Mouse (Mus musculus) forebrain, embryonic 10.5 days (tissue): Measurements from ENCODE around the gene 4930404N11Rik. TPM values are rescaled to one million over a fixed set of nuclear protein-coding genes. Genes with fewer than 3 reads are reported as not detected.
A peak's percentile ranks its signal among the peaks of the same experiment; 100 is the strongest.

Source experiments
- DNase-seq: peaks from one replicate; pipeline ENCODE4 v3.0.0-alpha.2; 2017; ENCODE audit warnings: low spot score; ENCODE audit errors: extremely low spot score
- H3K27ac ChIP-seq: fragments of 300-500 bp; sonication (generic); 2 replicates; pipeline ENCODE4 v1.5.1; 2016; ENCODE audit warnings: mild to moderate bottlenecking
- H3K27me3 ChIP-seq: fragments of 300-500 bp; sonication (generic); 2 replicates; pipeline ENCODE4 v1.6.1; 2016; ENCODE audit warnings: mild to moderate bottlenecking; ENCODE audit not compliant: poor library complexity, severe bottlenecking
- H3K36me3 ChIP-seq: fragments of 300-500 bp; sonication (generic); replicated peaks from 2 replicates; pipeline ENCODE4 v1.6.1; 2016; ENCODE audit warnings: mild to moderate bottlenecking, moderate library complexity
- H3K4me1 ChIP-seq: fragments of 300-500 bp; sonication (generic); 2 replicates; pipeline ENCODE4 v1.6.1; 2016
- H3K4me3 ChIP-seq: fragments of 300-500 bp; sonication (generic); 2 replicates; pipeline ENCODE4 v1.5.1; 2016; ENCODE audit warnings: mild to moderate bottlenecking, moderate library complexity
- H3K9me3 ChIP-seq: fragments of 300-500 bp; sonication (generic); 2 replicates; pipeline ENCODE4 v1.6.1; 2016; ENCODE audit warnings: mild to moderate bottlenecking, moderate library complexity
- WGBS: fragments of 180-500 bp; shearing (Covaris S2); methylation state at CpG from one replicate; pipeline ENCODE4 v1.1.7; 2016; 5-methylcytosine and 5-hydroxymethylcytosine counted together
- polyA plus RNA-seq: library from polyadenylated mRNA; unstranded; fragments of >200 nt; fragmentation: Nextera tagmentation; extraction: Ambion mirVana; gene quantifications from 2 replicates; pipeline ENCODE4 v1.2.1, GENCODE M21; 2016

4930404N11Rik gene
- polyA plus RNA-seq, 1 experiment from 2014 or later: 0.35 TPM

GRCm38 (mm10) chr10:81399296-81399695, 33.7 kb upstream of the 4930404N11Rik start:
- Histone ChIP-seq H3K27me3 (peaks cover 70% of the 10 kb centered on the region), H3K4me1 (peaks cover 69% of the 10 kb centered on the region), H3K27ac (0 out of 2 replicates have a peak overlapping the region, but pooled peaks have one; percentile 86), H3K9me3 (no peaks in the 10 kb centered on the region), H3K4me3 (no peak overlapping the region), H3K36me3 (peaks cover 10% of the 10 kb centered on the region)
- DNase-seq: no peak
- 74% methylated on average over 5 of the region's 5 CpGs for WGBS

- 63% methylated on average over 5 of the region's 5 CpGs for WGBS
- no peak overlapping the region for H3K4me3 ChIP-seq
- peaks cover 63% of the 10 kb centered on the region for H3K4me1 ChIP-seq
- H3K27ac ChIP-seq: peak overlapping the region; percentile 44; the same call in 1 of the 2 replicates
- H3K27me3 ChIP-seq: peaks cover 56% of the 10 kb centered on the region
- no peak for DNase-seq
- no peaks in the 10 kb centered on the region for H3K9me3 ChIP-seq
- peaks cover 10% of the 10 kb centered on the region for H3K36me3 ChIP-seq
Observed at GRCm38 (mm10) chr10:81396749-81397148, 31.1 kb upstream of the 4930404N11Rik start.

DNA sequence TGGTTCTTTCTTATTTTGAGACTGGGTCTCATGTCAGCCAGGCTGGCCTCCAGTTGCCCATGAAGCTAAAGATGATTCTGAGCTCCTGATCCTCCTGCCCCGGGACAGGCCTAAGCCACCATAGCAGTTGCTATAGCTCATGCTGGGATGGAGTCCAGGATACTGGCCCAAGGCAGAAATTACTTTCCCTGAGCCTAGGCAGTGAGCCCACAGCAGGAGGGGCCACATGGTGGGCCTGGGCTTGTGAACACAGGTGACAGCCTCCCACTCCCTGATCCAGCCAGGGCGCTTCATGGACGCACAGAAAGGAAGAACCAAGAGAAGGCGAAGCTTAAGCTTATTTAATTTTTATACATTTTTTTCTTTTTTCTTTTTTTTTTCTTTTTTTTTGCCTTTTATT, 30.2 kb upstream of the 4930404N11Rik start:
- Histone ChIP-seq H3K36me3 (peaks cover 13% of the 10 kb centered on the region), H3K4me1 (peaks cover 54% of the 10 kb centered on the region), H3K4me3 (no peak overlapping the region), H3K27ac (no peak overlapping the region), H3K27me3 (peaks cover 48% of the 10 kb centered on the region), H3K9me3 (no peaks in the 10 kb centered on the region)
- 85% methylated on average over 4 of the region's 4 CpGs for WGBS
- DNase-seq: no peak

- Histone ChIP-seq H3K4me1 (peaks cover 47% of the 10 kb centered on the region), H3K27me3 (peaks cover 40% of the 10 kb centered on the region), H3K27ac (peak overlapping the region; percentile 53; the same call in 1 of the 2 replicates), H3K36me3 (peaks cover 14% of the 10 kb centered on the region), H3K9me3 (no peaks in the 10 kb centered on the region), H3K4me3 (no peak overlapping the region)
- DNase-seq: peak; percentile 81
- WGBS: 14% methylated on average over 5 of the region's 5 CpGs
Observed at GRCm38 (mm10) chr10:81395127-81395526, 29.5 kb upstream of the 4930404N11Rik start.

GRCm38 (mm10) chr10:81393456-81394063, 27.9 kb upstream of the 4930404N11Rik start:
- Histone ChIP-seq H3K36me3 (peaks cover 17% of the 10 kb centered on the region), H3K27me3 (peaks cover 29% of the 10 kb centered on the region), H3K4me1 (peaks cover 48% of the 10 kb centered on the region), H3K9me3 (no peaks in the 10 kb centered on the region), H3K27ac (peak overlapping the region; percentile 72), H3K4me3 (peak overlapping the region; percentile 37)
- DNase-seq: no peak
- WGBS: 6% methylated on average over 19 of the region's 19 CpGs

DNA sequence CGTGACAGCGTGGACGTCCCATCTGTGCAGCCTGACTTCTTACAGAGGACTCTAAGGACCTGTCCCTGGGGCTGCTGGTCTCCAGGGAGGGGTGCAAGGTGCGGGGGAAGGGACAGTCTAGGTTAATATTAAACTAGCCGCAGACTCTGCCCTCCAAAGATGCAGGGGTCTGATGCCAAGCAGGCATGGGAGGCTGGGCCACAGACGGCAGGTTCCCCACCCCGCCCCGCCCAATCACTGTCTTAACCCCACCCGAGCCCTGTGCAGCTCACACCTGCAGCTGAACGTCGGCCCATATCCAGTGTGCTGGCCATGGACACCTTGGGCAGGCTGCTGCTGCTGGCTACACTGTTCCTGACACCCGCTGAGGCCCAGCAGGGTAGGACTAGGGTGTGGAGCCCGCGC, 27.2 kb upstream of the 4930404N11Rik start, which contains the start of gene Smim24:
TSS of gene Smim24 (plus strand) at position 271 of the 405 bp plus-strand sequence.
- peaks cover 25% of the 10 kb centered on the region for H3K36me3 ChIP-seq
- H3K9me3 ChIP-seq: no peaks in the 10 kb centered on the region
- no peak for DNase-seq
- 71% methylated on average over 14 of the region's 14 CpGs for WGBS
- peak within 1 kb of the TSS; percentile 37 for H3K4me3 ChIP-seq
- H3K27me3 ChIP-seq: peaks cover 26% of the 10 kb centered on the region
- H3K4me1 ChIP-seq: peaks cover 48% of the 10 kb centered on the region
- peak within 1 kb of the TSS; percentile 72 for H3K27ac ChIP-seq

GRCm38 (mm10) chr10:81392270-81392669, 26.7 kb upstream of the 4930404N11Rik start:
- H3K27me3 ChIP-seq: peaks cover 21% of the 10 kb centered on the region
- H3K9me3 ChIP-seq: no peaks in the 10 kb centered on the region
- WGBS: 92% methylated on average over 6 of the region's 6 CpGs
- H3K4me3 ChIP-seq: 0 out of 2 replicates have a peak overlapping the region, but pooled peaks have one; percentile 37
- no peak overlapping the region for H3K27ac ChIP-seq
- H3K36me3 ChIP-seq: peaks cover 30% of the 10 kb centered on the region
- no peak for DNase-seq
- peaks cover 46% of the 10 kb centered on the region for H3K4me1 ChIP-seq

DNA sequence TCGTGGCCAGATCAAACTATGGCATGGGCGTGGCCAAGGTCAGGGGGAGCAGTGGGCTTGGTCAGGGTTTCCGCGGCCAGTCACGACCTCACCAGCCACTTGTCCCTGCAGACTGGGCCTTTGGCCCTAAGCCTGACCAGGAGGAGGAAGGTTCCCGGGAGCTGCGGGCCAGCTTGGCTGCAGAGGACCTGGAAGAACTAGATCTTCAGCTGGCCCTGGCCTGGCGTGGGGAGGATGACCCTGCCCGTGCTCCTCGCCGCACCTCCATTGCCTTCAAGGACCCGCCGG, 25.0 kb upstream of the 4930404N11Rik start:
- 91% methylated on average over 13 of the region's 13 CpGs for WGBS
- Histone ChIP-seq H3K4me1 (peaks cover 41% of the 10 kb centered on the region), H3K4me3 (no peak overlapping the region), H3K36me3 (peaks cover 47% of the 10 kb centered on the region), H3K9me3 (no peaks in the 10 kb centered on the region), H3K27me3 (0 out of 2 replicates have a peak, but pooled peaks cover 13% of the 10 kb centered on the region), H3K27ac (no peak overlapping the region)
- no peak for DNase-seq

DNA sequence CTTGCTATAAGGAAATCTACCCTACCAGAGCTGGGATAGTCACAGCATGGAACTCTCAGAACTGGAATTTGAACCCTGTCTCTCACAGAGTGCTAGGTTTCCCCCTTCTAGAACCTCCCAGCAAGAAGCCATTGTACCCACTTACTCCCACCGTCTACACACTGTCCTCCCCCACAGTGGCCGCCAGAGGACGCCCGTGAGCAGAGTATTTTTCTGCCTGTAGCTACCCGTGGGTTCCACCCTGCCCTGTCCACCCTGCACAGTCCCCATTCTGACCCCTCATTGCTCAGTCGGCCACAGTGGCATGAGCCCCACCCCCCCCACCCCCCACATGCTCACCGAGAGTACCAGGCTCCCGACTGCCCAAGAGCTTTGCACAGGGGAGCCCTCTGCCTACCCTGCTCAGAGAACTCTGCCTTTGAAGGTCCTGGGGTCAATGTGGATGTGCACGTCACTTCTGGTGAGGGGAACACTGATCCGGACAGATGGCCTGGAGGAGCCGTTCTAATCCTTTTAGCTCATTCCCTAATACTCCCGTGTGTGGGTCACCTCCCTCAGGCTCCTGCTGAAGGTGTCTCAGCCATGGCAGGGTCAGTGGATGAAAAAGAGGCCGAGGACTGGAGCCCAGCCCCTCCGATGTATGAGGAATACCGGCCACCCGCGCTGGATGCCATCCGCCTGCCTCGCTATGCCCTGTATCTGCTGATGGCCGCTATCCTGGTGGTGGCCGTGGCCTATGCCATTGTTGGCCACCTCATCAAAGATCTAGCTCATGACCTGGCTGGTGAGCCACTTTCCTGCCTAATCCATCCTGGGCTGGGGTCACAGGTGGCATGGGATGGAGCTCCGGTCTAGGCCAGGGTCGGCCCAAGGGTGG, 24.4 kb upstream of the 4930404N11Rik start:
- Histone ChIP-seq H3K4me3 (no peak overlapping the region), H3K36me3 (peaks cover 48% of the 10 kb centered on the region), H3K27ac (0 out of 2 replicates have a peak overlapping the region, but pooled peaks have one; percentile 21), H3K9me3 (no peaks in the 10 kb centered on the region), H3K4me1 (peaks cover 44% of the 10 kb centered on the region), H3K27me3 (0 out of 2 replicates have a peak, but pooled peaks cover 13% of the 10 kb centered on the region)
- peak; percentile 72 for DNase-seq
- 59% methylated on average over 23 of the region's 23 CpGs for WGBS

GRCm38 (mm10) chr10:81389373-81389772, 23.8 kb upstream of the 4930404N11Rik start:
- 65% methylated on average over 3 of the region's 3 CpGs for WGBS
- H3K4me3 ChIP-seq: no peak overlapping the region
- H3K4me1 ChIP-seq: peaks cover 48% of the 10 kb centered on the region
- H3K9me3 ChIP-seq: no peaks in the 10 kb centered on the region
- 0 out of 2 replicates have a peak, but pooled peaks cover 12% of the 10 kb centered on the region for H3K27me3 ChIP-seq
- H3K27ac ChIP-seq: 0 out of 2 replicates have a peak overlapping the region, but pooled peaks have one; percentile 21
- no peak for DNase-seq
- H3K36me3 ChIP-seq: peaks cover 48% of the 10 kb centered on the region

GRCm38 (mm10) chr10:81388505-81389055, 23.0 kb upstream of the 4930404N11Rik start, which contains the start of gene Gm48552:
Gene Gm48552, plus strand, starts transcription at chr10:81389005.
- WGBS: 91% methylated on average over 5 of the region's 5 CpGs

DNA sequence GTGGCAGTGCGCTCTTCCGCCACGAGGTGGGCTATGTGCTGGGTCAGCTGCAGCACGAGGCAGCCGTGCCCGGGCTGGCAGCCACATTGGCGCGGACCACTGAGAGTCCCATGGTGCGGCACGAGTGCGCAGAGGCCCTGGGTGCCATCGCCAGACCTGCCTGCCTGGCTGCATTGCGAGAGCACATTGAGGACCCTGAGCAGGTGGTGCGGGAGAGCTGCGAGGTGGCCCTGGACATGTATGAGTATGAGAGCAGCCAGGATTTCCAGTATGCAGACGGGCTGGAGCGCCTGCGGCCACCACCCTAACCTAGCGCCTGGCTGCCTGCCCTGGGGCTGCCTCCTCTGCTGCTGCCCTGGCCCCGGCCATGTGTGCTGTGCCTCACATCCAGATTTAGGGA, 22.1 kb upstream of the 4930404N11Rik start:
- Histone ChIP-seq H3K36me3 (peaks cover 48% of the 10 kb centered on the region), H3K27me3 (0 out of 2 replicates have a peak, but pooled peaks cover 3% of the 10 kb centered on the region), H3K27ac (no peak overlapping the region), H3K4me1 (peaks cover 34% of the 10 kb centered on the region), H3K9me3 (no peaks in the 10 kb centered on the region), H3K4me3 (0 out of 2 replicates have a peak overlapping the region, but pooled peaks have one; percentile 13)
- WGBS: 95% methylated on average over 20 of the region's 20 CpGs
- DNase-seq: no peak

More at GRCm38 (mm10) chr10:81388505-81389055, 23.0 kb upstream of the 4930404N11Rik start, which contains the start of gene Gm48552:
- H3K4me3 ChIP-seq: 0 out of 2 replicates have a peak within 1 kb of the TSS, but pooled peaks have one; percentile 13
- 0 out of 2 replicates have a peak, but pooled peaks cover 6% of the 10 kb centered on the region for H3K27me3 ChIP-seq
- H3K27ac ChIP-seq: 0 out of 2 replicates have a peak within 1 kb of the TSS, but pooled peaks have one; percentile 21
- no peak for DNase-seq
- H3K4me1 ChIP-seq: peaks cover 42% of the 10 kb centered on the region
- H3K9me3 ChIP-seq: no peaks in the 10 kb centered on the region
- H3K36me3 ChIP-seq: peaks cover 48% of the 10 kb centered on the region
